In the genomic region with DNA sequence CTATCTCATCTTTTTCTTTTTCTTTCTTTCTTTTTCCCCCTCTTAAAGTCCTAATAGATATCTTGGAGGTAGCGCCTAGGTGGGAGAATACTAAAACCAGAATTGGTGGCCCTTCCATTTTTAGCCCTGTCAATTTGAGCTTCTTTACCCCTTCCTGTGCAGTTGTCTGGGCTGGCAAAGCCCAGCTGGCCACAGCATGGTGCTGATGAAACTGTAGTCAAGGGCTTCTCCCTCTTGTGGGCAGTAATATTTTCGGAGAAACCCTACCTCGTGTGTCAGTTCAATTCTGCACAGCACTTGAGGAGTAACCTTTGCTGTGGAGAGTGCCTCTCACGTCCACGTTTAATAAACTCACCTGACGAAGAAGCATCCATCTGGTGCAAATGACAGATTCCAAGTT, we compare ENCODE assay signal across 12 mouse cellular contexts. TPM values are rescaled to one million over a fixed set of nuclear protein-coding genes. Genes with fewer than 3 reads are reported as not detected.
DNase-seq lines count a peak whose midpoint lies in the region; ATAC-seq and TF ChIP-seq lines count a peak whose summit lies in the region.
"Had no signal": no experiment of that assay in that cellular context is flagged by ENCODE, and none has a peak within 500 bp of the region (broad histone marks: within the 10 kb centered on the region; RNA-seq: fewer than 3 reads in every experiment).

No protein-coding gene starts in this region.

- no peak for TF ChIP-seq CTCF in kidney, adult 2 months (conservative IDR thresholded peaks at IDR 0.05; ENCODE audit: insufficient read depth, insufficient read length, low read depth, low read length)

- H3K9me3 ChIP-seq in kidney, embryonic 14.5 days (ENCODE audit: control insufficient read depth, low read length) = no peaks in the 10 kb centered on the region
- no peaks in the 10 kb centered on the region for H3K9me3 ChIP-seq in midbrain, embryonic 14.5 days (ENCODE audit: control insufficient read depth, low read length)
- H3K9me3 ChIP-seq in midbrain, embryonic 10.5 days (replicated peaks) = no peaks in the 10 kb centered on the region
- H3K9me3 ChIP-seq in hindbrain, embryonic 14.5 days (ENCODE audit: control insufficient read depth, low read length) = no peaks in the 10 kb centered on the region
- H3K9me3 ChIP-seq in neural tube, embryonic 15.5 days (replicated peaks) = no peaks in the 10 kb centered on the region
- H3K9me3 ChIP-seq: lung, embryonic 15.5 days had no signal

- TF ChIP-seq POLR2A in kidney, adult 2 months (IDR thresholded peaks at IDR 0.05; ENCODE audit: low read depth, low read length) = no peak

- no peak for DNase-seq in kidney, adult 2 months
- no peak for DNase-seq in midbrain, embryonic 14.5 days
- no peak for DNase-seq in midbrain, embryonic 10.5 days (ENCODE audit: low spot score)
- no peak for DNase-seq in hindbrain, embryonic 14.5 days (ENCODE audit: low spot score)
- no peak for DNase-seq in ovary, adult 18-20 months (ENCODE audit: low spot score)
- no peak for DNase-seq in embryo, embryonic 9.5 days (ENCODE audit: extremely low spot score)
- DNase-seq: cerebellum, adult 9-10 months; kidney, postnatal 4 days had no signal

- H3K9ac ChIP-seq in kidney, embryonic 14.5 days (ENCODE audit: low read depth, low read length) = no peak overlapping the region
- no peak overlapping the region for H3K9ac ChIP-seq in midbrain, embryonic 14.5 days (replicated peaks; ENCODE audit: low read length)
- no peak overlapping the region for H3K9ac ChIP-seq in hindbrain, embryonic 14.5 days
- no peak overlapping the region for H3K9ac ChIP-seq in neural tube, embryonic 15.5 days (replicated peaks)
- H3K9ac ChIP-seq: lung, embryonic 15.5 days had no signal

- H3K27me3 ChIP-seq in kidney, adult 2 months (replicated peaks; ENCODE audit: control insufficient read depth, insufficient read depth, low read length) = no peaks in the 10 kb centered on the region
- no peaks in the 10 kb centered on the region for H3K27me3 ChIP-seq in kidney, embryonic 14.5 days (ENCODE audit: control insufficient read depth, insufficient read depth, low read length)
- no peaks in the 10 kb centered on the region for H3K27me3 ChIP-seq in midbrain, embryonic 14.5 days (ENCODE audit: control insufficient read depth, insufficient read depth, low read length)
- H3K27me3 ChIP-seq in midbrain, embryonic 10.5 days (ENCODE audit: low read depth, poor library complexity, severe bottlenecking) = no peaks in the 10 kb centered on the region
- no peaks in the 10 kb centered on the region for H3K27me3 ChIP-seq in hindbrain, embryonic 14.5 days (ENCODE audit: control insufficient read depth, insufficient read depth, low read length)
- H3K27me3 ChIP-seq in neural tube, embryonic 15.5 days (replicated peaks) = no peaks in the 10 kb centered on the region
- H3K27me3 ChIP-seq: lung, embryonic 15.5 days had no signal

- H3K4me3 ChIP-seq in kidney, adult 2 months (ENCODE audit: insufficient read depth, low read depth, low read length) = peak overlapping the region; percentile 29; the same call in 1 of the 2 replicates
- H3K4me3 ChIP-seq in kidney, embryonic 14.5 days (ENCODE audit: low read length) = no peak overlapping the region
- no peak overlapping the region for H3K4me3 ChIP-seq in midbrain, embryonic 14.5 days (replicated peaks; ENCODE audit: low read depth, low read length)
- H3K4me3 ChIP-seq in midbrain, embryonic 10.5 days = no peak overlapping the region
- H3K4me3 ChIP-seq in hindbrain, embryonic 14.5 days (replicated peaks; ENCODE audit: low read length) = no peak overlapping the region
- H3K4me3 ChIP-seq in neural tube, embryonic 15.5 days (replicated peaks) = no peak overlapping the region
- H3K4me3 ChIP-seq: lung, embryonic 15.5 days had no signal

- no peak for ATAC-seq in kidney, embryonic 14.5 days (ENCODE audit: low FRiP score, low TSS enrichment)
- ATAC-seq in midbrain, embryonic 14.5 days (ENCODE audit: low FRiP score, low TSS enrichment) = no peak
- no peak for ATAC-seq in hindbrain, embryonic 14.5 days (ENCODE audit: low FRiP score)
- ATAC-seq in neural tube, embryonic 15.5 days (ENCODE audit: low FRiP score) = no peak

- H3K4me1 ChIP-seq in kidney, adult 2 months (ENCODE audit: control insufficient read depth, insufficient read depth, low read length) = peaks cover 8% of the 10 kb centered on the region
- peaks cover 16% of the 10 kb centered on the region; the same call in 1 of the 2 replicates for H3K4me1 ChIP-seq in kidney, embryonic 14.5 days (ENCODE audit: control insufficient read depth, insufficient read depth, low read length)
- H3K4me1 ChIP-seq in midbrain, embryonic 14.5 days (ENCODE audit: control insufficient read depth, insufficient read depth, low read length) = peaks cover 19% of the 10 kb centered on the region; the same call in 1 of the 2 replicates
- peaks cover 52% of the 10 kb centered on the region for H3K4me1 ChIP-seq in midbrain, embryonic 10.5 days
- H3K4me1 ChIP-seq in hindbrain, embryonic 14.5 days (replicated peaks; ENCODE audit: control insufficient read depth, insufficient read depth, low read length) = peaks cover 25% of the 10 kb centered on the region
- H3K4me1 ChIP-seq in neural tube, embryonic 15.5 days = peaks cover 20% of the 10 kb centered on the region

- peak overlapping the region; percentile 31; the same call in 1 of the 2 replicates for H3K27ac ChIP-seq in kidney, adult 2 months (ENCODE audit: insufficient read depth, low read depth, low read length)
- H3K27ac ChIP-seq in kidney, embryonic 14.5 days (ENCODE audit: low read depth, low read length) = no peak overlapping the region
- no peak overlapping the region for H3K27ac ChIP-seq in midbrain, embryonic 14.5 days (replicated peaks; ENCODE audit: low read depth, low read length)
- no peak overlapping the region for H3K27ac ChIP-seq in midbrain, embryonic 10.5 days (replicated peaks)
- no peak overlapping the region for H3K27ac ChIP-seq in hindbrain, embryonic 14.5 days
- H3K27ac ChIP-seq in neural tube, embryonic 15.5 days (replicated peaks) = no peak overlapping the region
- H3K27ac ChIP-seq: lung, embryonic 15.5 days had no signal

- peaks cover 2% of the 10 kb centered on the region; the same call in 1 of the 2 replicates for H3K36me3 ChIP-seq in kidney, adult 2 months (ENCODE audit: control insufficient read depth, insufficient read depth, low read length)
- peaks cover 8% of the 10 kb centered on the region; the same call in 1 of the 2 replicates for H3K36me3 ChIP-seq in kidney, embryonic 14.5 days (ENCODE audit: control insufficient read depth, insufficient read depth, low read length)
- H3K36me3 ChIP-seq in midbrain, embryonic 14.5 days (ENCODE audit: control insufficient read depth, insufficient read depth, low read length) = no peaks in the 10 kb centered on the region
- peaks cover 32% of the 10 kb centered on the region for H3K36me3 ChIP-seq in midbrain, embryonic 10.5 days
- H3K36me3 ChIP-seq in hindbrain, embryonic 14.5 days (replicated peaks; ENCODE audit: control insufficient read depth, insufficient read depth) = no peaks in the 10 kb centered on the region
- no peaks in the 10 kb centered on the region for H3K36me3 ChIP-seq in neural tube, embryonic 15.5 days

- whole genome bisulfite sequencing in kidney, adult 2 months = 66% methylated on average over 6 of the region's 6 CpGs
- WGBS in kidney, embryonic 14.5 days = 59% methylated on average over 6 of the region's 6 CpGs
- WGBS in midbrain, embryonic 14.5 days = 55% methylated on average over 6 of the region's 6 CpGs
- 76% methylated on average over 6 of the region's 6 CpGs for WGBS in midbrain, embryonic 10.5 days
- 56% methylated on average over 6 of the region's 6 CpGs for WGBS in hindbrain, embryonic 14.5 days
- 53% methylated on average over 6 of the region's 6 CpGs for WGBS in neural tube, embryonic 15.5 days

- no peak overlapping the region for H3K4me2 ChIP-seq in kidney, embryonic 14.5 days (replicated peaks; ENCODE audit: low read depth, low read length)
- peak overlapping the region; percentile 81; the same call in 1 of the 2 replicates for H3K4me2 ChIP-seq in midbrain, embryonic 14.5 days (ENCODE audit: low read length)
- H3K4me2 ChIP-seq in hindbrain, embryonic 14.5 days (replicated peaks) = peak overlapping the region; percentile 78
- H3K4me2 ChIP-seq in neural tube, embryonic 15.5 days = peak overlapping the region; percentile 79
- H3K4me2 ChIP-seq: heart, embryonic 11.5 days; lung, embryonic 15.5 days had no signal

RNA-seq across cellular contexts. Expression of gene Plpp3, which starts 4.9 kb away (rescaled TPM):
- polyA plus RNA-seq in kidney, adult 2 months (2012; rRNA removed) = 77.7 and 78.0 TPM in 2 replicates
- polyA plus RNA-seq in kidney, embryonic 14.5 days (2014; fragmentation: Nextera tagmentation; extraction: Ambion mirVana) = 41.6 and 53.0 TPM in 2 replicates
- polyA plus RNA-seq in midbrain, embryonic 14.5 days (2014; fragmentation: Nextera tagmentation; extraction: Ambion mirVana) = 51.7 and 62.4 TPM in 2 replicates
- 44.5 and 55.6 TPM in 2 replicates for polyA plus RNA-seq in midbrain, embryonic 10.5 days (2016; fragmentation: Nextera tagmentation; extraction: Ambion mirVana)
- 68.6 and 69.9 TPM in 2 replicates for polyA plus RNA-seq in hindbrain, embryonic 14.5 days (2014; fragmentation: Nextera tagmentation; extraction: Ambion mirVana)
- polyA plus RNA-seq in neural tube, embryonic 15.5 days (2015; fragmentation: Nextera tagmentation; extraction: Ambion mirVana) = 72.6 and 73.6 TPM in 2 replicates

RNA-seq across cellular contexts. Expression of gene Prkaa2, which starts 52.3 kb away (rescaled TPM):
- 23.9 and 25.8 TPM in 2 replicates for polyA plus RNA-seq in kidney, adult 2 months (2012; rRNA removed)
- 2.8 and 5.5 TPM in 2 replicates for polyA plus RNA-seq in kidney, embryonic 14.5 days (2014; fragmentation: Nextera tagmentation; extraction: Ambion mirVana)
- polyA plus RNA-seq in midbrain, embryonic 14.5 days (2014; fragmentation: Nextera tagmentation; extraction: Ambion mirVana) = 17.8 and 19.4 TPM in 2 replicates
- polyA plus RNA-seq in midbrain, embryonic 10.5 days (2016; fragmentation: Nextera tagmentation; extraction: Ambion mirVana) = 1.9 and 2.6 TPM in 2 replicates
- 18.4 and 20.2 TPM in 2 replicates for polyA plus RNA-seq in hindbrain, embryonic 14.5 days (2014; fragmentation: Nextera tagmentation; extraction: Ambion mirVana)
- polyA plus RNA-seq in neural tube, embryonic 15.5 days (2015; fragmentation: Nextera tagmentation; extraction: Ambion mirVana) = 9.6 and 10.7 TPM in 2 replicates
